Mouse (Mus musculus): ENCODE results near the gene Gm20716. TPM values are rescaled to one million over a fixed set of nuclear protein-coding genes. Genes with fewer than 3 reads are reported as not detected.
A peak's percentile ranks its signal among the peaks of the same experiment; 100 is the strongest.

The Gm20716 gene
- polyA plus RNA-seq, 1 experiment from 2014 or later: 8.3 TPM

- WGBS: 64% methylated on average over 33 of the region's 33 CpGs
- Histone ChIP-seq H3K9me3 (replicated peaks; ENCODE audit: low read length) (no peaks in the 10 kb centered on the region), H3K4me2 (ENCODE audit: low read length) (peak overlapping the region; percentile 91)
Measured at GRCm38 (mm10) chr2:168231471-168231829, 1.3 kb upstream of the Gm20716 start.

GRCm38 (mm10) chr2:168230773-168231470 lies 758 bp upstream of the Gm20716 start:
- H3K4me1 ChIP-seq (replicated peaks; ENCODE audit: insufficient read depth, low read length): peaks cover 19% of the 10 kb centered on the region
- DNase-seq (ENCODE audit: low spot score) (no peak), ATAC-seq (replicated peaks; ENCODE audit: low FRiP score, low read depth) (peak; percentile 64)
- H3K4me3 ChIP-seq (replicated peaks; ENCODE audit: low read depth, low read length): peak overlapping the region; percentile 93
- no peak for TF ChIP-seq CTCF (IDR thresholded peaks at IDR 0.05; ENCODE audit: low read depth)
- H3K9me3 ChIP-seq (replicated peaks; ENCODE audit: low read length): no peaks in the 10 kb centered on the region
- peaks cover 4% of the 10 kb centered on the region; the same call in 1 of the 2 replicates for H3K36me3 ChIP-seq (ENCODE audit: insufficient read depth, low read length)
- H3K9ac ChIP-seq (ENCODE audit: low read depth, low read length): peak overlapping the region; percentile 96
- H3K27ac ChIP-seq: peak overlapping the region; percentile 92
- no peaks in the 10 kb centered on the region for H3K27me3 ChIP-seq (ENCODE audit: insufficient read depth, low read length)
- 4% methylated on average over 98 of the region's 105 CpGs for WGBS
- H3K4me2 ChIP-seq (ENCODE audit: low read length): peak overlapping the region; percentile 91

More at GRCm38 (mm10) chr2:168231471-168231829, 1.3 kb upstream of the Gm20716 start:
- H3K27me3 ChIP-seq (ENCODE audit: insufficient read depth, low read length): no peaks in the 10 kb centered on the region
- H3K4me3 ChIP-seq (replicated peaks; ENCODE audit: low read depth, low read length): peak overlapping the region; percentile 93
- no peak for DNase-seq (ENCODE audit: low spot score)
- H3K36me3 ChIP-seq (ENCODE audit: insufficient read depth, low read length): peaks cover 4% of the 10 kb centered on the region; the same call in 1 of the 2 replicates
- H3K9ac ChIP-seq (ENCODE audit: low read depth, low read length): peak overlapping the region; percentile 96
- peaks cover 19% of the 10 kb centered on the region for H3K4me1 ChIP-seq (replicated peaks; ENCODE audit: insufficient read depth, low read length)
- ATAC-seq (replicated peaks; ENCODE audit: low FRiP score, low read depth): no peak
- no peak overlapping the region for H3K27ac ChIP-seq
- TF ChIP-seq CTCF (IDR thresholded peaks at IDR 0.05; ENCODE audit: low read depth): no peak

- peaks cover 18% of the 10 kb centered on the region for H3K36me3 ChIP-seq (ENCODE audit: insufficient read depth, low read length)
- no peaks in the 10 kb centered on the region for H3K27me3 ChIP-seq (ENCODE audit: insufficient read depth, low read length)
- peak overlapping the region; percentile 91 for H3K4me2 ChIP-seq (ENCODE audit: low read length)
- H3K9ac ChIP-seq (ENCODE audit: low read depth, low read length): peak overlapping the region; percentile 96
- 18% methylated on average over 41 of the region's 41 CpGs for WGBS
- TF ChIP-seq CTCF (IDR thresholded peaks at IDR 0.05; ENCODE audit: low read depth): no peak
- DNase-seq (ENCODE audit: low spot score) (no peak), ATAC-seq (replicated peaks; ENCODE audit: low FRiP score, low read depth) (no peak)
- H3K4me1 ChIP-seq (replicated peaks; ENCODE audit: insufficient read depth, low read length): peaks cover 19% of the 10 kb centered on the region
- peak overlapping the region; percentile 92 for H3K27ac ChIP-seq
- H3K9me3 ChIP-seq (replicated peaks; ENCODE audit: low read length): no peaks in the 10 kb centered on the region
- H3K4me3 ChIP-seq (replicated peaks; ENCODE audit: low read depth, low read length): peak overlapping the region; percentile 93
Measured at GRCm38 (mm10) chr2:168229116-168230025, 793 bp downstream of the Gm20716 start.

GRCm38 (mm10) chr2:168223326-168223725 lies 6.8 kb downstream of the Gm20716 start:
- H3K4me3 ChIP-seq (replicated peaks; ENCODE audit: low read depth, low read length): no peak overlapping the region
- peaks cover 40% of the 10 kb centered on the region for H3K36me3 ChIP-seq (ENCODE audit: insufficient read depth, low read length)
- no peak for TF ChIP-seq CTCF (IDR thresholded peaks at IDR 0.05; ENCODE audit: low read depth)
- no peak overlapping the region for H3K9ac ChIP-seq (ENCODE audit: low read depth, low read length)
- no peak overlapping the region for H3K27ac ChIP-seq
- H3K27me3 ChIP-seq (ENCODE audit: insufficient read depth, low read length): no peaks in the 10 kb centered on the region
- no peak overlapping the region for H3K4me2 ChIP-seq (ENCODE audit: low read length)
- DNase-seq (ENCODE audit: low spot score) (no peak), ATAC-seq (replicated peaks; ENCODE audit: low FRiP score, low read depth) (no peak)
- H3K4me1 ChIP-seq (replicated peaks; ENCODE audit: insufficient read depth, low read length): no peaks in the 10 kb centered on the region
- 86% methylated on average over 6 of the region's 6 CpGs for WGBS
- no peaks in the 10 kb centered on the region for H3K9me3 ChIP-seq (replicated peaks; ENCODE audit: low read length)

- Histone ChIP-seq H3K9me3 (replicated peaks; ENCODE audit: low read length) (no peaks in the 10 kb centered on the region), H3K4me1 (replicated peaks; ENCODE audit: insufficient read depth, low read length) (no peaks in the 10 kb centered on the region), H3K4me2 (ENCODE audit: low read length) (no peak overlapping the region), H3K9ac (ENCODE audit: low read depth, low read length) (no peak overlapping the region), H3K4me3 (replicated peaks; ENCODE audit: low read depth, low read length) (no peak overlapping the region), H3K36me3 (ENCODE audit: insufficient read depth, low read length) (peaks cover 49% of the 10 kb centered on the region), H3K27ac (no peak overlapping the region), H3K27me3 (ENCODE audit: insufficient read depth, low read length) (no peaks in the 10 kb centered on the region)
- 49% methylated on average over 5 of the region's 5 CpGs for whole genome bisulfite sequencing
- TF ChIP-seq CTCF (IDR thresholded peaks at IDR 0.05; ENCODE audit: low read depth): peak; percentile 54; the same call in 1 of the 2 replicates
- DNase-seq (ENCODE audit: low spot score) (no peak), ATAC-seq (replicated peaks; ENCODE audit: low FRiP score, low read depth) (no peak; the same call in 1 of the 2 replicates)
Measured at GRCm38 (mm10) chr2:168213788-168214397, 16.3 kb downstream of the Gm20716 start.

GRCm38 (mm10) chr2:168207883-168208282 lies 22.3 kb downstream of the Gm20716 start:
- peaks cover 21% of the 10 kb centered on the region for H3K36me3 ChIP-seq (ENCODE audit: insufficient read depth, low read length)
- TF ChIP-seq CTCF (IDR thresholded peaks at IDR 0.05; ENCODE audit: low read depth): no peak

More at GRCm38 (mm10) chr2:168207883-168208282, 22.3 kb downstream of the Gm20716 start:
- Histone ChIP-seq H3K9ac (ENCODE audit: low read depth, low read length) (no peak overlapping the region), H3K27ac (peak overlapping the region; percentile 99), H3K4me1 (replicated peaks; ENCODE audit: insufficient read depth, low read length) (peaks cover 7% of the 10 kb centered on the region; the same call in 1 of the 2 replicates), H3K9me3 (replicated peaks; ENCODE audit: low read length) (no peaks in the 10 kb centered on the region), H3K27me3 (ENCODE audit: insufficient read depth, low read length) (no peaks in the 10 kb centered on the region), H3K4me2 (ENCODE audit: low read length) (no peak overlapping the region), H3K4me3 (replicated peaks; ENCODE audit: low read depth, low read length) (no peak overlapping the region)
- ATAC-seq (replicated peaks; ENCODE audit: low FRiP score, low read depth) (no peak), DNase-seq (ENCODE audit: low spot score) (no peak)
- WGBS: 95% methylated on average over 3 of the region's 3 CpGs

Data from kidney, postnatal 0 days (tissue).